Mouse (Mus musculus): ENCODE data around the gene Cmpk1.

DNA sequence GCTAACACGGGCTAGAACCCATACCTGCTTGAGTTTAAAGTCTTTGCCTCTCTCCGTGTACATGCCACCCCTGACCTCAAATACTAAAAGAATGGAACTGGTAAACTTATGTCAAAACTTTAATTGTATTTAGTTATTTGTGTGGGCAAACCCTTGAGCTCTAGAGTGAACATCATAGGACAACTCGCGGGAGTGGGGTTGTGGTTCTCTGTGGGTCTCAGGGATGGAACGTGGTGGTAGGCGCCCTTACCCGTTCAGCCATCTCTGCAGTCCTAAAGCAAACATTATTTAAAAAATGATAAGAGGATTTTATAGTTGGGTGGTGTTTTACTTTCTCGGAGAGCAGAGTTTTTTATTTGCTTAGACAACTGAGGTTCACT lies 840 bp downstream of the Cmpk1 start:
- TF ChIP-seq CTCF (IDR thresholded peaks at IDR 0.05; ENCODE audit: insufficient read depth, low read length): no peak
- TF ChIP-seq POLR2A (IDR thresholded peaks at IDR 0.05; ENCODE audit: borderline replicate concordance, extremely low read depth, low read depth, low read length): no peak

All from lung, adult 2 months (tissue).